Mouse (Mus musculus) kidney, adult 2 months (tissue): ENCODE data around the gene 9630041A04Rik.

ENCODE experiments used
- CTCF ChIP-seq: fragments of 200-500 bp; conservative IDR thresholded peaks from 2 replicates; pipeline ENCODE4 v1.5.1; 2011; ENCODE audit warnings: low read depth, mild to moderate bottlenecking, control low read depth, low read length, moderate library complexity, mixed read lengths; ENCODE audit not compliant: insufficient read depth, insufficient read length
- POLR2A ChIP-seq: fragments of 200-500 bp; IDR thresholded peaks from one replicate; pipeline ENCODE4 v1.6.1; 2011; ENCODE audit warnings: low read depth, low read length, control low read depth

GRCm38 (mm10) chr9:101903406-101903805, 41.8 kb downstream of the 9630041A04Rik start:
- no peak for TF ChIP-seq CTCF
- TF ChIP-seq POLR2A, result no peak
